Mouse (Mus musculus) bone marrow macrophage, adult 2 months (primary cell): ENCODE measurements around the gene Rpusd2.

Source experiments
- CTCF ChIP-seq: IDR thresholded peaks from 2 replicates; pipeline ENCODE4 v1.5.1; 2012; ENCODE audit warnings: low read depth, mild to moderate bottlenecking, low read length, moderate library complexity
- POLR2A ChIP-seq: IDR thresholded peaks from 2 replicates; pipeline ENCODE4 v1.6.1; 2012; ENCODE audit warnings: mild to moderate bottlenecking, low read depth, low read length, borderline replicate concordance

GRCm38 (mm10) chr2:119026951-119027350 is 7.6 kb upstream of the Rpusd2 start:
- TF ChIP-seq POLR2A: no peak
- no peak for TF ChIP-seq CTCF
